Mouse (Mus musculus): ENCODE measurements around the gene Tle1.

- TF ChIP-seq POLR2A (IDR thresholded peaks at IDR 0.05; ENCODE audit: extremely low read depth, insufficient read depth, low read length) (no peak), CTCF (IDR thresholded peaks at IDR 0.05; ENCODE audit: extremely low read depth, insufficient read depth, low read length) (no peak)
Observed at GRCm38 (mm10) chr4:72124790-72125189, 75.9 kb downstream of the Tle1 start.
